Mouse (Mus musculus): ENCODE results near the gene Ass1. TPM values are rescaled to one million over a fixed set of nuclear protein-coding genes. Genes with fewer than 3 reads are reported as not detected.

Gene Ass1
- 3,064 and 4,344 TPM in 2 replicates for total RNA-seq (2014; rRNA removed)
- polyA plus RNA-seq (2012; rRNA removed), result 3,470 and 3,993 TPM in 2 replicates

GRCm38 (mm10) chr2:31469931-31470682 is at the start of gene Ass1:
Gene Ass1, plus strand, starts transcription at chr2:31470207.
- Histone ChIP-seq H3K27me3 (ENCODE audit: control insufficient read depth, insufficient read depth, low read length) (no peaks in the 10 kb centered on the region), H3K27ac (replicated peaks; ENCODE audit: insufficient read depth, low read depth, low read length) (peak within 1 kb of the TSS; percentile 92), H3K4me3 (ENCODE audit: insufficient read depth, low read depth, low read length) (peak within 1 kb of the TSS; percentile 76), H3K9ac (ENCODE audit: low read depth, low read length) (peak within 1 kb of the TSS; percentile 87), H3K4me1 (ENCODE audit: control insufficient read depth, insufficient read depth, low read length) (peaks cover 20% of the 10 kb centered on the region; the same call in 1 of the 2 replicates), H3K79me2 (ENCODE audit: control insufficient read depth, insufficient read depth, low read length) (peaks cover 14% of the 10 kb centered on the region; the same call in 1 of the 2 replicates), H3K36me3 (ENCODE audit: control insufficient read depth, insufficient read depth, low read length) (peaks cover 22% of the 10 kb centered on the region)
- TF ChIP-seq CTCF (IDR thresholded peaks at IDR 0.05; ENCODE audit: low read depth, low read length) (no peak), POLR2A (IDR thresholded peaks at IDR 0.05; ENCODE audit: extremely low read depth, insufficient read depth, low read length) (peak; percentile 99)
- DNase-seq (ENCODE audit: extremely low read depth, low read depth, low spot score), result peak; percentile 88
- under 1% methylated on average over 46 of the region's 49 CpGs for WGBS

DNA sequence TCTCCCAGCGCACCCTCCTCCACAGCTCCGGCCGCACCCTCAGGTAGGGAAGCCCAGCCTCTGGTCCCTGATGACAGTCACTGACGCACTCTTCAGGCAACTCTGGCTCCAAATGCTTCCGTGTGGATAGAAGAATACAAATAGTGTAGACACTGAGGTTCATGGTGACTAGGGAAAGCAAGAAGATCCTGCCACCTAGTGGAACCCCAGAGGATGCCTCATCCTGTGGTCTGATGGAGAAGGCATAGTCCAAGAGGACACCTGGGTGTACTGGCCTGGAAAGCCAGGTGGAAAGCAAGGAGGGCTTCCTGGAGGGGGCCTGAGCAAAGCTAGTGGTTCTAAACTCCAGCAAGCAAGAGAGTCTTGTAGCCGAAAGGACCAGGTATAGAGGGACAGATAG is 49.1 kb upstream of the Ass1 start:
- H3K9ac ChIP-seq (ENCODE audit: low read depth, low read length), result no peak overlapping the region
- no peaks in the 10 kb centered on the region for H3K36me3 ChIP-seq (ENCODE audit: control insufficient read depth, insufficient read depth, low read length)
- no peak overlapping the region for H3K4me3 ChIP-seq (ENCODE audit: insufficient read depth, low read depth, low read length)
- peak; percentile 8 for DNase-seq (ENCODE audit: extremely low read depth, low read depth, low spot score)
- TF ChIP-seq CTCF (IDR thresholded peaks at IDR 0.05; ENCODE audit: low read depth, low read length) (0 out of 2 replicates have a peak, but pooled peaks have one; percentile 9), POLR2A (IDR thresholded peaks at IDR 0.05; ENCODE audit: extremely low read depth, insufficient read depth, low read length) (no peak)
- H3K27me3 ChIP-seq (ENCODE audit: control insufficient read depth, insufficient read depth, low read length), result no peaks in the 10 kb centered on the region
- H3K27ac ChIP-seq (replicated peaks; ENCODE audit: insufficient read depth, low read depth, low read length), result no peak overlapping the region
- no peaks in the 10 kb centered on the region for H3K79me2 ChIP-seq (ENCODE audit: control insufficient read depth, insufficient read depth, low read length)
- WGBS, result 82% methylated on average over 6 of the region's 6 CpGs
- no peaks in the 10 kb centered on the region for H3K4me1 ChIP-seq (ENCODE audit: control insufficient read depth, insufficient read depth, low read length)

GRCm38 (mm10) chr2:31422576-31422975 is 47.4 kb upstream of the Ass1 start:
- Histone ChIP-seq H3K27ac (replicated peaks; ENCODE audit: insufficient read depth, low read depth, low read length) (no peak overlapping the region), H3K79me2 (ENCODE audit: control insufficient read depth, insufficient read depth, low read length) (no peaks in the 10 kb centered on the region), H3K4me3 (ENCODE audit: insufficient read depth, low read depth, low read length) (no peak overlapping the region), H3K9ac (ENCODE audit: low read depth, low read length) (no peak overlapping the region), H3K27me3 (ENCODE audit: control insufficient read depth, insufficient read depth, low read length) (no peaks in the 10 kb centered on the region), H3K36me3 (ENCODE audit: control insufficient read depth, insufficient read depth, low read length) (no peaks in the 10 kb centered on the region), H3K4me1 (ENCODE audit: control insufficient read depth, insufficient read depth, low read length) (no peaks in the 10 kb centered on the region)
- DNase-seq (ENCODE audit: extremely low read depth, low read depth, low spot score), result no peak
- WGBS, result 73% methylated on average over 6 of the region's 6 CpGs
- TF ChIP-seq POLR2A (IDR thresholded peaks at IDR 0.05; ENCODE audit: extremely low read depth, insufficient read depth, low read length) (no peak), CTCF (IDR thresholded peaks at IDR 0.05; ENCODE audit: low read depth, low read length) (no peak)

DNA sequence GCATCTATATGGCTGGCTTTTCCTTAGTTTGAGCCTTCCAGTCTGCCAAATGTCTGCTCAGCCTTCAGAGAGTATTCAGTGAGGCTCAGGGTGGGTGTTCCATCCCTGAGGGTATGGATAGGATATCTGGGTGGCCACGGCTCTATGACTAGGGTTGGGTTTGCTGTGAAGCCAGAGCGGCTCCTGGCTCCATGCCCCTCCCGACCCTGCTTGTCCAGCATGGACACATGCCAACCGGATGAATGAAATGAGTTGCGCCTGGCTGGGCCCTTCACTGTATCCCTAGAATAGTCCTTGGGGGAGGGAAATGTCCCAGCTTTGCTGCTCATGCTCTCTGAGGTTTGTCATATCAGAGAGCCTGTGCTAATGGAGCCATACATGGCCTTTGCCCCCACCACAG is 38.5 kb upstream of the Ass1 start:
- no peak overlapping the region for H3K27ac ChIP-seq (replicated peaks; ENCODE audit: insufficient read depth, low read depth, low read length)
- H3K27me3 ChIP-seq (ENCODE audit: control insufficient read depth, insufficient read depth, low read length), result no peaks in the 10 kb centered on the region
- WGBS, result 79% methylated on average over 5 of the region's 5 CpGs
- no peak for DNase-seq (ENCODE audit: extremely low read depth, low read depth, low spot score)
- no peak overlapping the region for H3K4me3 ChIP-seq (ENCODE audit: insufficient read depth, low read depth, low read length)
- H3K9ac ChIP-seq (ENCODE audit: low read depth, low read length), result no peak overlapping the region
- no peaks in the 10 kb centered on the region for H3K4me1 ChIP-seq (ENCODE audit: control insufficient read depth, insufficient read depth, low read length)
- no peaks in the 10 kb centered on the region for H3K79me2 ChIP-seq (ENCODE audit: control insufficient read depth, insufficient read depth, low read length)
- H3K36me3 ChIP-seq (ENCODE audit: control insufficient read depth, insufficient read depth, low read length), result no peaks in the 10 kb centered on the region
- TF ChIP-seq CTCF (IDR thresholded peaks at IDR 0.05; ENCODE audit: low read depth, low read length), result no peak
- no peak for TF ChIP-seq POLR2A (IDR thresholded peaks at IDR 0.05; ENCODE audit: extremely low read depth, insufficient read depth, low read length)

DNA sequence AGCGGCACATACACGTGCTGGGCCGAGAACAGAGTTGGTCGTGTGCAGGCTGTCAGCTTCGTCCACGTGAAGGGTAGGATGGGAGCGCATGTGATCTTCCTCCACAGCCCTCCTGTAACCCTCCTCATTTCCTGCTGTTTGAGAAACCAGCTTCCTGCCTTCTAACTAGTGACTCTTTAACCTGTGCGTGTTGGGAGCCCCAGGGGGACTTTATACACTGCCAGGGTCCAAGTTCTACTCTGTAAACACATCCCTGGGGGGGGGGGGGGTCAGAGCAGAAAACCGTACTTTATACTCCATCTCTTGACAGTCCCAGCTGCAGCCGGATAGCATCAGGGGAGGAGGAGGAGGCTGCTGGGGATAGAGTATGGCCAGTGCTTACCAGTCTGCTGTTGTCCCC is 35.3 kb upstream of the Ass1 start:
- Histone ChIP-seq H3K9ac (ENCODE audit: low read depth, low read length) (no peak overlapping the region), H3K36me3 (ENCODE audit: control insufficient read depth, insufficient read depth, low read length) (no peaks in the 10 kb centered on the region), H3K79me2 (ENCODE audit: control insufficient read depth, insufficient read depth, low read length) (no peaks in the 10 kb centered on the region), H3K4me1 (ENCODE audit: control insufficient read depth, insufficient read depth, low read length) (no peaks in the 10 kb centered on the region), H3K4me3 (ENCODE audit: insufficient read depth, low read depth, low read length) (no peak overlapping the region), H3K27ac (replicated peaks; ENCODE audit: insufficient read depth, low read depth, low read length) (no peak overlapping the region), H3K27me3 (ENCODE audit: control insufficient read depth, insufficient read depth, low read length) (no peaks in the 10 kb centered on the region)
- no peak for DNase-seq (ENCODE audit: extremely low read depth, low read depth, low spot score)
- WGBS, result 64% methylated on average over 10 of the region's 10 CpGs
- TF ChIP-seq POLR2A (IDR thresholded peaks at IDR 0.05; ENCODE audit: extremely low read depth, insufficient read depth, low read length) (no peak), CTCF (IDR thresholded peaks at IDR 0.05; ENCODE audit: low read depth, low read length) (no peak)

DNA sequence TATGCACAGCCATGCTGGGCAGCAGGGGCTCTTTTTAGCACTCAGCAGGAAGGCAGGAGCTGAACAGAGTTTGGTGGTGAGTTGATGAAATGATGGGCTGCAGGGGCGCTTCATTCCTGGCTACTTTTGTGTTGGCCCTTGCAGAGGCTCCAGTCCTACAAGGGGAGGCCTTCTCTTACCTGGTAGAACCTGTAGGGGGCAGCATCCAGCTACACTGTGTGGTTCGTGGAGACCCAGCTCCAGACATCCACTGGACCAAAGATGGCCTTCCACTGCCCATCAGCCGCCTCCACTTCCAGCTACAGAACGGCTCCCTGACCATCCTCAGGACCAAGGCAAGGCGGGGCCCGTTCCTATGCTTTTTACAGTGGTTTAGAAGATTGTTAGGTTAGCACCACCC is 34.4 kb upstream of the Ass1 start:
- no peak overlapping the region for H3K9ac ChIP-seq (ENCODE audit: low read depth, low read length)
- peak; percentile 45 for DNase-seq (ENCODE audit: extremely low read depth, low read depth, low spot score)
- no peaks in the 10 kb centered on the region for H3K79me2 ChIP-seq (ENCODE audit: control insufficient read depth, insufficient read depth, low read length)
- 36% methylated on average over 6 of the region's 6 CpGs for WGBS
- H3K4me3 ChIP-seq (ENCODE audit: insufficient read depth, low read depth, low read length), result no peak overlapping the region
- H3K4me1 ChIP-seq (ENCODE audit: control insufficient read depth, insufficient read depth, low read length), result no peaks in the 10 kb centered on the region
- H3K27ac ChIP-seq (replicated peaks; ENCODE audit: insufficient read depth, low read depth, low read length), result no peak overlapping the region
- H3K27me3 ChIP-seq (ENCODE audit: control insufficient read depth, insufficient read depth, low read length), result no peaks in the 10 kb centered on the region
- H3K36me3 ChIP-seq (ENCODE audit: control insufficient read depth, insufficient read depth, low read length), result no peaks in the 10 kb centered on the region
- TF ChIP-seq POLR2A (IDR thresholded peaks at IDR 0.05; ENCODE audit: extremely low read depth, insufficient read depth, low read length) (no peak), CTCF (IDR thresholded peaks at IDR 0.05; ENCODE audit: low read depth, low read length) (peak; percentile 90)

Measured in liver, adult 2 months (tissue).